8 mouse cellular contexts compared by ENCODE assay signal in genomic region chr16:92565291-92565690, GRCm38 (mm10).
DNase-seq lines count a peak whose midpoint lies in the region; ATAC-seq and TF ChIP-seq lines count a peak whose summit lies in the region.

No protein-coding gene starts in this region.

- H3K36me3 ChIP-seq in kidney, postnatal 0 days (ENCODE audit: insufficient read depth, low read length): no peaks in the 10 kb centered on the region

- WGBS in kidney, postnatal 0 days: 49% methylated on average over 11 of the region's 11 CpGs

- H3K9me3 ChIP-seq in kidney, postnatal 0 days (replicated peaks; ENCODE audit: low read length): no peaks in the 10 kb centered on the region

- peak; percentile 46 to 56 for DNase-seq in cerebellum, postnatal 10 days
- DNase-seq in cerebellum, adult 11 months: no peak
- peak; percentile 19 for DNase-seq in kidney, postnatal 0 days (ENCODE audit: low spot score)
- DNase-seq in kidney, adult 18-20 months: no peak
- peak; percentile 16 for DNase-seq in urinary bladder, postnatal 14 days (ENCODE audit: low spot score)
- DNase-seq in urinary bladder, postnatal 36 days (ENCODE audit: low spot score in 2 of 2): no peak

- H3K4me2 ChIP-seq in kidney, postnatal 0 days (ENCODE audit: low read length): peak overlapping the region; percentile 38

- no peak overlapping the region for H3K9ac ChIP-seq in kidney, postnatal 0 days (ENCODE audit: low read depth, low read length)

- no peak overlapping the region for H3K4me3 ChIP-seq in kidney, postnatal 0 days (replicated peaks; ENCODE audit: low read depth, low read length)

- 0 out of 2 replicates have a peak, but pooled peaks cover 4% of the 10 kb centered on the region for H3K4me1 ChIP-seq in kidney, postnatal 0 days (replicated peaks; ENCODE audit: insufficient read depth, low read length)

- ATAC-seq in kidney, postnatal 0 days (replicated peaks; ENCODE audit: low FRiP score, low read depth): no peak
- no peak for ATAC-seq in megakaryocyte, adult 5-6 weeks (ENCODE audit: poor library complexity, severe bottlenecking)
- ATAC-seq in activated CD4-positive, CD25-positive, alpha-beta regulatory T cell, adult 4 months: no peak

- H3K27ac ChIP-seq in kidney, postnatal 0 days: no peak overlapping the region

- no peaks in the 10 kb centered on the region for H3K27me3 ChIP-seq in kidney, postnatal 0 days (ENCODE audit: insufficient read depth, low read length)

- TF ChIP-seq CTCF in kidney, postnatal 0 days (IDR thresholded peaks at IDR 0.05; ENCODE audit: low read depth): no peak

Comparison
In these comparisons a context has a peak if more than half of its experiments do, and no peak if none do; other contexts are left out.
1. DNase-seq: peak in cerebellum, postnatal 10 days (2 of 2), kidney, postnatal 0 days (single experiment) and urinary bladder, postnatal 14 days (single experiment); none in cerebellum, adult 11 months (single experiment), kidney, adult 18-20 months (single experiment) and urinary bladder, postnatal 36 days (0 of 2).